Mouse (Mus musculus): Measurements from ENCODE around the gene Arhgap28. TPM values are rescaled to one million over a fixed set of nuclear protein-coding genes. Genes with fewer than 3 reads are reported as not detected.

Arhgap28 gene
- polyA plus RNA-seq, 1 experiment from 2014 or later, result 58.2 TPM

DNA sequence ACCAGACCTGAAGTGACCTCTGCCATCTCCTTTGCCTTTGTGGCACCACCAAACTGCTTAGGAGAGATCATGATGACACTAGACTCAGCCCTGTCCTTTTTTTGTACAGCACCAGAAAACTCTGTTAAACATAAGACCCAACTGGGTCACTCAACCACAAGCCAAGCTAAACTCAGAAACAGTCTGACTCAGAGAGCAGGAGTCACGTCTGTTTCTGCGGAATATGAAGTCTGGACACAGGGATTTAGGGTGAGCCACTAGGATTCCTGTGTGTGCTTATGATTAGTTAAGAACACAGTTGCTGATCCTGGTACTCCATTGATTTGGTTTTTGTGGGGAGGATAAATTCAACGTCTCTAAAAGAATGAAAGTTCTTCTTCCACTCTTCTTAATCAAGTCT lies 23.3 kb downstream of the Arhgap28 start:
- H3K36me3 ChIP-seq, result 0 out of 2 replicates have a peak, but pooled peaks cover 4% of the 10 kb centered on the region
- 92% methylated on average over 3 of the region's 3 CpGs for WGBS
- H3K4me1 ChIP-seq, result peaks cover 30% of the 10 kb centered on the region
- H3K4me3 ChIP-seq, result no peak overlapping the region
- H3K27me3 ChIP-seq (ENCODE audit: low read depth, poor library complexity, severe bottlenecking), result no peaks in the 10 kb centered on the region
- DNase-seq (ENCODE audit: low spot score), result no peak
- no peak overlapping the region for H3K27ac ChIP-seq
- H3K9me3 ChIP-seq (replicated peaks), result no peaks in the 10 kb centered on the region

DNA sequence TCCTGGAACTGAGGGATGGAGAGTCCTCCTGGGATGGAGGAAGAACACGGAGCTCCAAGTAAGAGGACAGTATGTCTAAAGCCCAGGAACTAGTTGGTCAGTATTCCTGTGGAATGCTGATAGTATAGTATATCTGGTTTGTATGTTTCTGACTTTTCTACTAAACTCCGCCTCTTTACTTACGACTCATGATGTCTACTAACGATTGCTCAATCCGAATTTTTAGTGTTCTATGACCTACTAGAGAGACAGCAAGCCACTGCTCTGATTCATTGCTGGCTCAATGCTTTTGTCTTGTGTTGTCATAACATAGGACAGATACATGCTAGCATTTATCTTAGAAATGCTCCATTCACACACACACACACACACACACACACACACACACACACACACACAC lies 24.7 kb downstream of the Arhgap28 start:
- DNase-seq (ENCODE audit: low spot score), result no peak
- H3K27me3 ChIP-seq (ENCODE audit: low read depth, poor library complexity, severe bottlenecking), result no peaks in the 10 kb centered on the region
- 0 out of 2 replicates have a peak, but pooled peaks cover 4% of the 10 kb centered on the region for H3K36me3 ChIP-seq
- no peak overlapping the region; the same call in 1 of the 2 replicates for H3K27ac ChIP-seq
- H3K4me1 ChIP-seq, result peaks cover 35% of the 10 kb centered on the region
- no peak overlapping the region for H3K4me3 ChIP-seq
- no peaks in the 10 kb centered on the region for H3K9me3 ChIP-seq (replicated peaks)
- 84% methylated on average over 5 of the region's 5 CpGs for WGBS

DNA sequence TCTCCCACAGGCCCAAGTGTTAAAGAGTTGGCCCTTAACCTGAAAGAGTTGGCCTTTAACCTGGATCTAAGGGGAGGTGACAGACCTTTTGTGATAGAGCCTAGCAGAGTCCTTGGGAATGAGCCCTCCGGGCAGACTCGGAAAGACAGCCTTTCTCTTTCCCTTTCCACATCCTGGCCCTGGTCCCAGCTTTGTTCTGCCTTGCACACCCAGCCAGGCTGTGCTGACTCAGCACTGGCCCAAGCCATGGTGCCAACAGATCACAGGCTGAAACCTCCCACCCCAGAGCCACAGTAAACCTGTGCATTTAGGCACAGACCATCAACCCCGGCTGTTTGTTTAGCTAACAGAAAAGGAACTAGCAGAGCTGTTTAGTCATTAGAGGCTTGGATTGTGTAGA lies 25.1 kb downstream of the Arhgap28 start:
- Histone ChIP-seq H3K27ac (peak overlapping the region; percentile 36; the same call in 1 of the 2 replicates), H3K4me3 (no peak overlapping the region), H3K36me3 (0 out of 2 replicates have a peak, but pooled peaks cover 4% of the 10 kb centered on the region), H3K4me1 (peaks cover 40% of the 10 kb centered on the region), H3K9me3 (replicated peaks) (no peaks in the 10 kb centered on the region), H3K27me3 (ENCODE audit: low read depth, poor library complexity, severe bottlenecking) (no peaks in the 10 kb centered on the region)
- 49% methylated on average over 3 of the region's 3 CpGs for WGBS
- DNase-seq (ENCODE audit: low spot score), result no peak

DNA sequence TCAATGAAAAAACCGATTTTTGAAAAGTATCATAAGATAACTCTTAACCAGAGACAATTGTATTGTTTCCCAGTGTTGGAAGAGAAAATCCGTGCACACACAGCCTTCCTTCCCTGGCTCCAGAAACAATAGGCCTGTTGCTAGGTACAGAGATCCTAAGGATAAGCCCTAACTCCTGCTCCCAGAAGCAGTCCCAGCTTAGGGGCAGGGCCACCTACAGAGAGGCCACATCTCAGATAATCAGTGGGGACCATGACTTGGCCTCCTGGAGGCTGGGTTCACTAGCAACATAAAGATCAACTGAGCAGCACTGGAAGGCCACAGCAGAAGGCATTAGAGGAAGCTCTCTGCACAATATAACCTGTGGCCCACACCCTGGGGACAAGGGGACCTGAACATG lies 27.5 kb downstream of the Arhgap28 start:
- Histone ChIP-seq H3K4me1 (peaks cover 33% of the 10 kb centered on the region), H3K4me3 (no peak overlapping the region), H3K27ac (no peak overlapping the region), H3K36me3 (0 out of 2 replicates have a peak, but pooled peaks cover 4% of the 10 kb centered on the region), H3K27me3 (ENCODE audit: low read depth, poor library complexity, severe bottlenecking) (no peaks in the 10 kb centered on the region), H3K9me3 (replicated peaks) (no peaks in the 10 kb centered on the region)
- WGBS, result 60% methylated on average over 2 of the region's 2 CpGs
- DNase-seq (ENCODE audit: low spot score), result no peak

DNA sequence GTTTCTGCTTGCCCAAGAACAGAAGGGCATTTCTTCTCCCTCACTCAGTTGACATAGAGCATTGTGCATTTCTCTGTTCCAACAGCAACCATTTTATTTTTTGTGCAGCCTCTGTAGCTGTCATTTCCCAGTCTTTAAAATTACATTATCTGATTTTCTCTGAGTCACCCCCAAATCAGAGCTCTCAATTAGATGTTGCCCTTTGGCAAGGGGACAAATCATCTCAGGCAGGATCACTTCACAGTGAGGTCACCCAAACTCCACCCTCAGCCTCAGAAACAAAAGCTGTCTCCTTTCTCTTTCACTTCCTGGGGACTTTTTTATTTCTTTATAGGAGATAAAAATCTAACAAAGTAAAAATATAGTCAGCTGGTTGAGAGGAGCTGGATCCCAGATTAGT lies 27.9 kb downstream of the Arhgap28 start:
- Histone ChIP-seq H3K36me3 (0 out of 2 replicates have a peak, but pooled peaks cover 4% of the 10 kb centered on the region), H3K27ac (no peak overlapping the region), H3K27me3 (ENCODE audit: low read depth, poor library complexity, severe bottlenecking) (no peaks in the 10 kb centered on the region)

DNA sequence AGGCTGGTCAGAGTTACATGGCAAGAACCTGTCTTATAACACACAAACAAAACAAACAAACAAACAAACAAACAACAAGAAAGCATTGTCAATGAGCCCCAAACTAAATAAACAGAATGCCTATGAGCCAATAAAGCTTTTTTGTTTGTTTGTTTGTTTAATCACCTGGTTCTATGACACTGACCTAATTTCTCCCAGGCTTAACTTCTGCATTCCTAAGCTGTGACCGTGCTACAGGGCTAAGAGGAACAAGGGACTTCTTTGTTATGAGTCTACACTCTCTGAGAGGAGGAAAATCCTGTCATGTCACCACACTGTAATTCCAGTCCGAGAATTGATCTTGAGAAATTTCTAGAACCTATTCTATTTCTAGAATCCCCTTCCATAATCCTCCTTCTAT lies 29.2 kb downstream of the Arhgap28 start:
- H3K4me1 ChIP-seq, result peaks cover 33% of the 10 kb centered on the region
- no peak overlapping the region for H3K4me3 ChIP-seq
- H3K27me3 ChIP-seq (ENCODE audit: low read depth, poor library complexity, severe bottlenecking), result no peaks in the 10 kb centered on the region
- 0 out of 2 replicates have a peak, but pooled peaks cover 8% of the 10 kb centered on the region for H3K36me3 ChIP-seq
- H3K27ac ChIP-seq, result no peak overlapping the region
- no peaks in the 10 kb centered on the region for H3K9me3 ChIP-seq (replicated peaks)
- no peak for DNase-seq (ENCODE audit: low spot score)
- WGBS, result 76% methylated on average over 2 of the region's 2 CpGs

More for the DNA sequence above, 27.9 kb downstream of the Arhgap28 start:
- no peaks in the 10 kb centered on the region for H3K9me3 ChIP-seq (replicated peaks)
- H3K4me1 ChIP-seq, result peaks cover 33% of the 10 kb centered on the region
- H3K4me3 ChIP-seq, result no peak overlapping the region
- no peak for DNase-seq (ENCODE audit: low spot score)

DNA sequence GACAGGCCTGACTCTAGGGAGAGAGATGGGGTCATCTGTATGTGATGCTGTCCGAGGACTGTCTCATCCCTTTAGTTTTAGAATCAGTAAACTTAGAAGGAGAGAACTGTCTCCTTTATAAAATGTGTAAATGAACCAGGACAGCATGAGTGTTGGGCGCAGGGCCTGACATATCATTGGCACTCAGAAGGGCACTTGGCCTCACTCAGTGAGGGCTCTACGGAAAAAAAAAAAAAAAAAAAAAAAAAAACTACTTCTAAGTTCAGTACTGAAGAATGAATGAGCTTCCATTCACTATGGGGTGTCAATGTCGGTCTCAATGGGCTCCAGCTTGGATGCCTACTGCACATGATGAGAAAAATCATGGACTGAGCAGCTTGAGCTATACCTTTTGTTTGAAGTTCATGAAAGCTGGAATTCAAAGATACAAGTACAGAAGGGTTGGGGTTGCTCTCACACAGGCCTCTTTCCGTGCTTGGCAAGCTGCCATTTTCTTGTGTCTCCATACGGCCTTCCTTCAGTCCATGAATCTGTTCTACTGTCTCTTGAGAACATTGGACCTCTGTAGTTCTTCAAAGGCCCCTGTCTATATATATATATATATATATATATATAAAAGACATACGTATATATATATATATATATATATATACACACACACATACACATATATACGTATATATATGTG lies 36.9 kb downstream of the Arhgap28 start:
- peaks cover 19% of the 10 kb centered on the region for H3K4me1 ChIP-seq
- no peaks in the 10 kb centered on the region for H3K9me3 ChIP-seq (replicated peaks)
- no peak overlapping the region for H3K27ac ChIP-seq
- WGBS, result 87% methylated on average over 8 of the region's 8 CpGs
- no peak overlapping the region for H3K4me3 ChIP-seq
- H3K27me3 ChIP-seq (ENCODE audit: low read depth, poor library complexity, severe bottlenecking), result no peaks in the 10 kb centered on the region
- no peak for DNase-seq (ENCODE audit: low spot score)
- peaks cover 6% of the 10 kb centered on the region for H3K36me3 ChIP-seq

DNA sequence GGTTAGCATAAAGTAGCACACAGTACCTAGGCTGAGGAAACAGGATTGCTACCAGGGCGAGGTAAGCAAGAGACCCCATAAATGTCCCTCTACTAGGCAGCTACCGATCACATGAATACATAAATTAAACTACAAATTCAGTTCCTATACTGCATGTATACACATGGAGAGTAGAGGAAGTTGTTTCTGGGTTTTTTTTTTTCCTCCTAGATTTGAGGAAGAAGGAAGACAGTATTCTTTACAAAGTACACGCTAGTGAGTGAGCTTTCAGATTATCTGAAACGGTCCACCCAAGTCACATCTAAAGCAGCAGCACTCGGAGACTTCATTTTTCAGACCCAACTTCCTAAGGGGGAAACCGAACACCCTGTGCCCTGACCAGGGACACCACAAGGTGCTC lies 41.1 kb downstream of the Arhgap28 start:
- Histone ChIP-seq H3K4me3 (no peak overlapping the region), H3K4me1 (peaks cover 20% of the 10 kb centered on the region), H3K27me3 (ENCODE audit: low read depth, poor library complexity, severe bottlenecking) (no peaks in the 10 kb centered on the region), H3K9me3 (replicated peaks) (no peaks in the 10 kb centered on the region), H3K27ac (no peak overlapping the region), H3K36me3 (peaks cover 5% of the 10 kb centered on the region)
- 91% methylated on average over 6 of the region's 6 CpGs for WGBS
- DNase-seq (ENCODE audit: low spot score), result no peak

DNA sequence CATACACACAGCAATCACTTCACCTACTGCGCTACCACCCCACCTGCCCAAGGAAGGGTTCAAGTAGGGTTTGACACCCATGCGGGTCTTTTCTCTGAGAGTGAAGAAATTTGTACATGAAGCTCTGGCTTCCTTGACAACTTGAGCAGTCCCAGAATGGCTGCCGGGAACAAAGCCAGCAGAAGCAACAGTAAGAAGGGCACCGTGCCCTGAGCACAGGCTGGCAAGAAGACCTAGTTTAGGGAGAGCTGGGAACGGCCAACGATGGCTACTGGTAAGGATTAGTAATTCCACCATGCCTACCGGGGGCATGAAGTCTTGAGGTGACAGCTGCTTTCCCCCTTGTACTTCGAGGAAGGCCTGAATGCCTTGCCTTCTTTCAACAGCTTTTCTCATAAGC lies 41.9 kb downstream of the Arhgap28 start:
- 93% methylated on average over 8 of the region's 8 CpGs for WGBS
- Histone ChIP-seq H3K27me3 (ENCODE audit: low read depth, poor library complexity, severe bottlenecking) (no peaks in the 10 kb centered on the region), H3K4me1 (peaks cover 23% of the 10 kb centered on the region), H3K27ac (no peak overlapping the region), H3K4me3 (no peak overlapping the region), H3K36me3 (peaks cover 5% of the 10 kb centered on the region), H3K9me3 (replicated peaks) (no peaks in the 10 kb centered on the region)
- no peak for DNase-seq (ENCODE audit: low spot score)

DNA sequence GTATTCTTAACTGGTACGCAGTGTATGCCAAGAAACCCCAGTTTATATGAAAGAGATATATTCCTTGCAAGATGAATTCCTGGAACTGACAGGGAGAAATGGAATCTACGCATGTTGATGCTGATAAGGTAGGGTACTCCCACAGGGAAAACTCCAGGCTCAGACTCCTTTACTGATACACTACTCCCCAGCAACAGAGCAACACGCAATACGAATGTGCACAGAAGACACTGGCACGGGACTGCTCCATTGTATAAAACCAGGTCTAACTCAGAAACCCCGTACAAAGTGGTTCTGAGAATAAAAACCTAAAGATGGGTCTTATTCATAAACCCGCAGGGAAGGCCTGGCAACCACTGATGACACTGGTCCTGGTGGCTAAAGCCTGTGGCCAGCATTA lies 45.0 kb downstream of the Arhgap28 start:
- H3K4me1 ChIP-seq, result peaks cover 40% of the 10 kb centered on the region
- H3K4me3 ChIP-seq, result no peak overlapping the region
- H3K36me3 ChIP-seq, result peaks cover 5% of the 10 kb centered on the region
- H3K27ac ChIP-seq, result no peak overlapping the region
- WGBS, result 95% methylated on average over 7 of the region's 7 CpGs
- no peaks in the 10 kb centered on the region for H3K27me3 ChIP-seq (ENCODE audit: low read depth, poor library complexity, severe bottlenecking)
- no peak for DNase-seq (ENCODE audit: low spot score)
- H3K9me3 ChIP-seq (replicated peaks), result no peaks in the 10 kb centered on the region

DNA sequence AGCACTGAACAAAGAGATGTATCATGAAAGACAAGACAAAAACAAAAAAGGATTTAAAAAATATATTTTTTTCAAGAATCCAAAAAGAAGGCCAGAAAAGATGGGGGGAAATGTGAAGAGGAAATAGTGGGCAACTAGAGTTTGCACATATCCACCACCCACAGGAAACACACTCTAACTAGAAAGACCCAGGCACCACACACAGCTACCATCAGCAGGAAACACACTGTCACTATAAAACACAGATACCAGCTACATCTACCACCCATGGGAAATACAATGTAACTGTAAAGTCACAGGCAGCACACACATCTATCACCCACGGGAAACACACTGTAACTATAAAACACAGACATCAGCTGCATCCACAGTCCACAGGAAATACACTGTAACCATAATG lies 46.3 kb downstream of the Arhgap28 start:
- Histone ChIP-seq H3K4me3 (no peak overlapping the region), H3K27me3 (ENCODE audit: low read depth, poor library complexity, severe bottlenecking) (no peaks in the 10 kb centered on the region), H3K27ac (no peak overlapping the region), H3K36me3 (peaks cover 5% of the 10 kb centered on the region), H3K4me1 (peaks cover 47% of the 10 kb centered on the region), H3K9me3 (replicated peaks) (no peaks in the 10 kb centered on the region)
- 66% methylated on average over 1 of the region's 1 CpGs for WGBS
- DNase-seq (ENCODE audit: low spot score), result no peak

DNA sequence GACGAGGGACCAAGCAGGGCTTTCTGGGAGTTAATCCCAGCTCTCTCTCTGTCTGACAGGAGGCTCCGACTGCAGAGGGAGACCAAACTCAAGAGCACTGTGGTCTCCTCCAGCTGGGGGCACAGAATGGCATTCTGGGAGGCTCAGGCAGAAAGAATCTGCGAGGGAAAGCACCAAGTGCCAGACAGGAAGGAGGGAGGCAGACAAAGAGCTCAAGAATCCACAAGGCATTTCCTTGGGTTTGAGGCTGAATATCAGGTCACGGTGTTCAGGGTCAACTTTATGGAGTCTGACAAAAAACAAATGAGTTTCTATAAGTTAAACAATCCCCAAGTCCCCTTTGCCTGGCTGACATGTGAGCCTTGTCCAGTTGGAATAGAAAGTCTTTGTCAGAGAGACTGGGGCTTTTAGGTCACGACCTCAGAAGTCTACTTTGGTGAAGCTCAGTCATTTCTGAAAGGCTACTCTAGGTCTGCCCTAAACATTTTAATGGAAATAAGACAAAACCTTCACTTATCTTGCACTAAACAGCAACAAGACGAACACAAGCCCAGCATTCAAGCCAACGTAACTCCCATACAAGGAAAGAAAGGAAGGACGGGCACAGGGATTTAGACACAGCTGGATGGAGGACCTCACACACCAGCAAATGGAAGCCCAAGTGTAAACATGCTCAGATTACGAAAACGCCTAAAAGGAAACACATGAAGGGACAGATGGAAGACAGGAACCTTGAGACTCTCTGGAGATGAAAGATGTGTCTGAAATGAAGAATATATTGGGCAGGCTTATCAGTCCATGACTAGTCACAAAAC lies 47.8 kb downstream of the Arhgap28 start:
- peak overlapping the region; percentile 72 for H3K27ac ChIP-seq
- H3K9me3 ChIP-seq (replicated peaks), result no peaks in the 10 kb centered on the region
- H3K27me3 ChIP-seq (ENCODE audit: low read depth, poor library complexity, severe bottlenecking), result no peaks in the 10 kb centered on the region
- WGBS, result 36% methylated on average over 10 of the region's 10 CpGs
- peak; percentile 44 for DNase-seq (ENCODE audit: low spot score)
- peaks cover 62% of the 10 kb centered on the region for H3K4me1 ChIP-seq
- no peaks in the 10 kb centered on the region for H3K36me3 ChIP-seq
- H3K4me3 ChIP-seq, result no peak overlapping the region

DNA sequence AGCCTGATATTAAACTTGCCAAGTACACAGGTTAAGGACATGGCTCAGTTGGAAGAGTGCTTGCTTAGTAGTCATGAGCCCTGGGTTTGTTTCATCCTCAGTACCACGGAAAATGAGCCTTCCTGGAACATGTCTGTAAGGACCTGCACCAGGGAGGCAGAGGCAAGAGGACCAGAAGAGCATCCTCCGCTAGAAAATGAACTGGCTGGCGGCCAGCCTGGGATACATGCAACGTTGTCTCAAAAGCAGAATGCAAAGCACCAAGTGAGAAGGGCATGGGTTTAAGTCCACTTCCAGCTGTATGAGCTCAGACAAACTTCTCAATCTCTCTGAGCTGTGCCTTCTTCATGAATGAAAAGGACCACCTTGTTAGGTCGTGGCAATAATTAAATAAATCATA lies 49.0 kb downstream of the Arhgap28 start:
- Histone ChIP-seq H3K36me3 (no peaks in the 10 kb centered on the region), H3K27ac (0 out of 2 replicates have a peak overlapping the region, but pooled peaks have one; percentile 72), H3K4me3 (no peak overlapping the region), H3K9me3 (replicated peaks) (no peaks in the 10 kb centered on the region), H3K4me1 (peaks cover 74% of the 10 kb centered on the region), H3K27me3 (ENCODE audit: low read depth, poor library complexity, severe bottlenecking) (no peaks in the 10 kb centered on the region)
- no peak for DNase-seq (ENCODE audit: low spot score)
- WGBS, result 86% methylated on average over 5 of the region's 5 CpGs
